Mouse (Mus musculus) forebrain, embryonic 11.5 days (tissue): ENCODE results near the gene Ntf3. TPM values are rescaled to one million over a fixed set of nuclear protein-coding genes. Genes with fewer than 3 reads are reported as not detected.

Experiments
- ATAC-seq: fragments of 200-750 bp; cut with Nextera tagmentation; replicated peaks from 2 replicates; pipeline ENCODE4 v1.8.0; 2017; ENCODE audit warnings: moderate TSS enrichment; ENCODE audit not compliant: low FRiP score
- DNase-seq: peaks from one replicate; pipeline ENCODE4 v3.0.0-alpha.2; 2017; ENCODE audit warnings: low spot score
- H3K27ac ChIP-seq: fragments of 300-500 bp; sonication (generic); 2 replicates; pipeline ENCODE4 v1.5.1; 2014; ENCODE audit warnings: low read depth, low read length
- H3K27me3 ChIP-seq: fragments of 300-500 bp; sonication (generic); 2 replicates; pipeline ENCODE4 v1.6.1; 2014; ENCODE audit warnings: mild to moderate bottlenecking, low read length, mixed read lengths; ENCODE audit not compliant: control insufficient read depth, insufficient read depth
- H3K36me3 ChIP-seq: fragments of 300-500 bp; sonication (generic); 2 replicates; pipeline ENCODE4 v1.6.1; 2014; ENCODE audit warnings: mild to moderate bottlenecking, low read length, moderate library complexity, mixed read lengths; ENCODE audit not compliant: control insufficient read depth, insufficient read depth
- H3K4me1 ChIP-seq: fragments of 300-500 bp; sonication (generic); replicated peaks from 2 replicates; pipeline ENCODE4 v1.6.1; 2014; ENCODE audit warnings: low read length, mixed read lengths; ENCODE audit not compliant: control insufficient read depth, insufficient read depth
- H3K4me2 ChIP-seq: fragments of 300-500 bp; sonication (generic); 2 replicates; pipeline ENCODE4 v1.6.1; 2014; ENCODE audit warnings: low read depth, mild to moderate bottlenecking, low read length, moderate library complexity, mixed read lengths; ENCODE audit not compliant: severe bottlenecking
- H3K4me3 ChIP-seq: fragments of 300-500 bp; sonication (generic); 2 replicates; pipeline ENCODE4 v1.5.1; 2014; ENCODE audit warnings: low read depth, low read length
- H3K9ac ChIP-seq: fragments of 300-500 bp; sonication (generic); 2 replicates; pipeline ENCODE4 v1.6.1; 2014; ENCODE audit warnings: low read length
- H3K9me3 ChIP-seq: fragments of 300-500 bp; sonication (generic); 2 replicates; pipeline ENCODE4 v1.6.1; 2016; ENCODE audit warnings: low read length, mixed read lengths; ENCODE audit not compliant: control insufficient read depth
- WGBS: fragments of 180-500 bp; shearing (Covaris S2); extraction: QIAGEN DNeasy Blood & Tissue Kit; methylation state at CpG from one replicate; pipeline ENCODE4 v1.1.7; 2014; 5-methylcytosine and 5-hydroxymethylcytosine counted together
- polyA plus RNA-seq: library from polyadenylated mRNA; unstranded; fragments of >200 nt; fragmentation: Nextera tagmentation; extraction: Ambion mirVana; gene quantifications from 2 replicates; pipeline ENCODE4 v1.2.1, GENCODE M21; 2014

Ntf3 gene
- polyA plus RNA-seq, 1 experiment from 2014 or later = 4.1 TPM

- no peaks in the 10 kb centered on the region for H3K4me1 ChIP-seq
- H3K27me3 ChIP-seq = no peaks in the 10 kb centered on the region
- H3K9ac ChIP-seq = no peak overlapping the region
- DNase-seq = no peak
- no peaks in the 10 kb centered on the region for H3K9me3 ChIP-seq
- H3K27ac ChIP-seq = no peak overlapping the region
- no peak overlapping the region for H3K4me2 ChIP-seq
- no peak for ATAC-seq
- H3K4me3 ChIP-seq = no peak overlapping the region
- no peaks in the 10 kb centered on the region for H3K36me3 ChIP-seq
- WGBS = 71% methylated on average over 2 of the region's 2 CpGs
These were observed 59.3 kb downstream of the Ntf3 start for GRCm38 (mm10) chr6:126107398-126107797.

- H3K4me2 ChIP-seq = no peak overlapping the region
- no peaks in the 10 kb centered on the region for H3K36me3 ChIP-seq
- no peak overlapping the region for H3K27ac ChIP-seq
- H3K4me1 ChIP-seq = no peaks in the 10 kb centered on the region
- H3K4me3 ChIP-seq = no peak overlapping the region
- no peaks in the 10 kb centered on the region for H3K9me3 ChIP-seq
- ATAC-seq = no peak
- no peaks in the 10 kb centered on the region for H3K27me3 ChIP-seq
- H3K9ac ChIP-seq = no peak overlapping the region
- DNase-seq = no peak
- WGBS = 81% methylated on average over 2 of the region's 2 CpGs
These were observed 59.9 kb downstream of the Ntf3 start for GRCm38 (mm10) chr6:126106798-126107173.

GRCm38 (mm10) chr6:126106051-126106797 lies 60.5 kb downstream of the Ntf3 start:
- no peak overlapping the region for H3K27ac ChIP-seq
- no peaks in the 10 kb centered on the region for H3K4me1 ChIP-seq
- H3K27me3 ChIP-seq = no peaks in the 10 kb centered on the region
- no peak overlapping the region for H3K4me2 ChIP-seq
- no peaks in the 10 kb centered on the region for H3K36me3 ChIP-seq
- no peak for ATAC-seq
- no peak overlapping the region for H3K9ac ChIP-seq
- H3K4me3 ChIP-seq = no peak overlapping the region
- H3K9me3 ChIP-seq = no peaks in the 10 kb centered on the region
- 85% methylated on average over 7 of the region's 7 CpGs for WGBS
- no peak for DNase-seq

- Histone ChIP-seq H3K27me3 (no peaks in the 10 kb centered on the region), H3K4me1 (no peaks in the 10 kb centered on the region), H3K9ac (no peak overlapping the region), H3K4me2 (no peak overlapping the region), H3K27ac (no peak overlapping the region), H3K36me3 (no peaks in the 10 kb centered on the region), H3K4me3 (no peak overlapping the region), H3K9me3 (no peaks in the 10 kb centered on the region)
- no peak for DNase-seq
- WGBS = 84% methylated on average over 12 of the region's 12 CpGs
- no peak for ATAC-seq
These were observed 61.5 kb downstream of the Ntf3 start for GRCm38 (mm10) chr6:126105083-126105740.

GRCm38 (mm10) chr6:126102571-126102970 lies 64.1 kb downstream of the Ntf3 start:
- no peak overlapping the region for H3K27ac ChIP-seq
- no peak overlapping the region for H3K4me3 ChIP-seq
- no peaks in the 10 kb centered on the region for H3K4me1 ChIP-seq
- ATAC-seq (no peak), DNase-seq (no peak)
- H3K27me3 ChIP-seq = no peaks in the 10 kb centered on the region
- no peak overlapping the region for H3K4me2 ChIP-seq
- no peak overlapping the region for H3K9ac ChIP-seq
- WGBS = 75% methylated on average over 6 of the region's 6 CpGs
- H3K36me3 ChIP-seq = no peaks in the 10 kb centered on the region
- H3K9me3 ChIP-seq = no peaks in the 10 kb centered on the region

GRCm38 (mm10) chr6:126102007-126102406 lies 64.7 kb downstream of the Ntf3 start:
- 91% methylated on average over 11 of the region's 11 CpGs for WGBS

GRCm38 (mm10) chr6:126100579-126100978 lies 66.1 kb downstream of the Ntf3 start:
- Histone ChIP-seq H3K27me3 (no peaks in the 10 kb centered on the region), H3K27ac (no peak overlapping the region), H3K4me1 (no peaks in the 10 kb centered on the region), H3K4me2 (no peak overlapping the region), H3K9ac (no peak overlapping the region), H3K36me3 (no peaks in the 10 kb centered on the region), H3K4me3 (no peak overlapping the region), H3K9me3 (no peaks in the 10 kb centered on the region)
- WGBS = 93% methylated on average over 1 of the region's 1 CpGs
- no peak for ATAC-seq
- no peak for DNase-seq

More at GRCm38 (mm10) chr6:126102007-126102406, 64.7 kb downstream of the Ntf3 start:
- Histone ChIP-seq H3K9ac (no peak overlapping the region), H3K4me1 (no peaks in the 10 kb centered on the region), H3K4me2 (no peak overlapping the region), H3K9me3 (no peaks in the 10 kb centered on the region), H3K27me3 (no peaks in the 10 kb centered on the region), H3K36me3 (no peaks in the 10 kb centered on the region), H3K27ac (no peak overlapping the region), H3K4me3 (no peak overlapping the region)
- DNase-seq = no peak
- no peak for ATAC-seq

- ATAC-seq = no peak
- no peaks in the 10 kb centered on the region for H3K4me1 ChIP-seq
These were observed 69.2 kb downstream of the Ntf3 start for GRCm38 (mm10) chr6:126097471-126097870.

GRCm38 (mm10) chr6:126096085-126096484 lies 70.6 kb downstream of the Ntf3 start:
- H3K27ac ChIP-seq = no peak overlapping the region
- H3K4me3 ChIP-seq = no peak overlapping the region
- no peaks in the 10 kb centered on the region for H3K27me3 ChIP-seq
- H3K36me3 ChIP-seq = no peaks in the 10 kb centered on the region
- H3K9me3 ChIP-seq = no peaks in the 10 kb centered on the region
- no peak for DNase-seq
- no peak overlapping the region for H3K4me2 ChIP-seq
- no peak for ATAC-seq
- H3K9ac ChIP-seq = no peak overlapping the region
- H3K4me1 ChIP-seq = no peaks in the 10 kb centered on the region
- 90% methylated on average over 13 of the region's 13 CpGs for WGBS

More at GRCm38 (mm10) chr6:126097471-126097870, 69.2 kb downstream of the Ntf3 start:
- no peaks in the 10 kb centered on the region for H3K36me3 ChIP-seq
- no peak overlapping the region for H3K27ac ChIP-seq
- H3K9ac ChIP-seq = no peak overlapping the region
- H3K4me3 ChIP-seq = no peak overlapping the region
- H3K4me2 ChIP-seq = no peak overlapping the region
- 86% methylated on average over 5 of the region's 5 CpGs for WGBS
- no peak for DNase-seq
- no peaks in the 10 kb centered on the region for H3K9me3 ChIP-seq
- no peaks in the 10 kb centered on the region for H3K27me3 ChIP-seq
